Mouse (Mus musculus) hematopoietic stem cell, adult 5-6 weeks (primary cell): ENCODE measurements around the gene Cntnap2. TPM values are rescaled to one million over a fixed set of nuclear protein-coding genes. Genes with fewer than 3 reads are reported as not detected.

Experiments
- ATAC-seq, 2 experiments: fragments of 125-278 bp in 1 of 2; replicated peaks in 1 of 2; 2 replicates each; pipeline ENCODE4 v1.8.0; 2016 to 2017; ENCODE audit warnings: inconsistent platforms in 2 of 2, mild to moderate bottlenecking in 2 of 2, moderate number of reproducible peaks in 2 of 2, low read depth in 1 of 2, moderate TSS enrichment in 1 of 2; ENCODE audit not compliant: low FRiP score in 2 of 2, poor library complexity in 2 of 2, severe bottlenecking in 2 of 2, insufficient read depth in 1 of 2, low TSS enrichment in 1 of 2
- total RNA-seq: library from RNA; stranded (forward); fragments of 172-1452, 232-1000 nt; gene quantifications from 2 replicates; pipeline ENCODE4 v1.2.3, GENCODE M21; 2017

The Cntnap2 gene
- total RNA-seq, 1 experiment from 2014 or later: not detected

DNA sequence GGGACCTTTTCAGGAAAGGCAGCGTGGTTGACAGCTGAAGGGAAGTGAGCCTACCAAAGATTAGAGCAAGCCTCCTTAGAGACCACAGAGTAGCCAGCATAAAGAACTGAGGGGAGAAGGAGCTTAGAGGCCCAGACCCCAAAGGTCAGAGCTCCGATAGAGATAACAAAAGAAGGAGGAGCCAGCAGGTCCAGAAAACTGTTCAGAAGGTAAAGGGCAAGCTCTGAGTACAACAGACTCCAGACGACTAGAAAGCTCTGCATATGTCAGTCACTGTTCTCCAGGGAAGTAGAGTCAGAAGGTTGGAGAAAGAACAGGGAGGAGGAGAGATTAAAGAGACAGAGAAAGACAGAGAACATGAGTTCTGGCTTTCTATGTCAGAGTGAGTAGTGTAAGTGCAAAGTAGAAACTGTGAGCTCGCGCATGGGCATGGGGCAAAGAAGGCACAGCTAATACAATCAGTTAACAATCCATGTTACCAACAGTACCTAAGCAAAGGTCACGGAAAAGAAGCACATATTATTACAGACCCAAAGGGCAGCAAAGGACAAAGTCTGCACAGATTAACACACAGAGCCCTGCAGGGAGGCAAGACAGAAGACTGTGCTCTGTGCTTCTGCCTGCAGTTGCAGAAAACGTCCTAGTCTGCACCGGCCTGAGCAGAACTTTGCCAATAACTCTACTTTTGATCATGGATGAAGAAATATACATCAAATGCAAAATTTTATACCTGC, 2247.1 kb downstream of the Cntnap2 start:
- ATAC-seq: no peak

DNA sequence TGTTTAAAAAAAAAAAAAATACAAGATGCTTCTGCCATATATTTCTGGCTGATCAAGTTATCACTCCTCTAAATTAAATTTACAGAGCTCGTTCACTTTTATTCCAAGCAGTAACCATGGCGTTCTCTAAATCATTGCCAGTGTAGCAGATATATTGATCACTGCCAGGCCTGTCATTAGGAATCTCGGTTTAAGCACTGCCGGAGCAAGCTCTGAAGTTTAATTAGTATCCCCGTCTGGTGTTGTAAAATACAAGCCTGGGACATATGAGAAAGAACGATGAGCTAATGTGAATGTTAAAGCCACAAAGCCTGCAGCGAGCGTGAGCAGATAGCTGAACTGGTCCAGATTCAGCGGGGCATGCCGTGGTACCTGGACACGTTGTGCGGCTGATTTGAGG, 2247.8 kb downstream of the Cntnap2 start:
- no peak for ATAC-seq

- ATAC-seq: 0 out of 4 replicates have a peak, but pooled peaks of 1 of the 2 experiments have one; percentile 37
Observed at GRCm38 (mm10) chr6:47314507-47315334, 2255.6 kb downstream of the Cntnap2 start.

DNA sequence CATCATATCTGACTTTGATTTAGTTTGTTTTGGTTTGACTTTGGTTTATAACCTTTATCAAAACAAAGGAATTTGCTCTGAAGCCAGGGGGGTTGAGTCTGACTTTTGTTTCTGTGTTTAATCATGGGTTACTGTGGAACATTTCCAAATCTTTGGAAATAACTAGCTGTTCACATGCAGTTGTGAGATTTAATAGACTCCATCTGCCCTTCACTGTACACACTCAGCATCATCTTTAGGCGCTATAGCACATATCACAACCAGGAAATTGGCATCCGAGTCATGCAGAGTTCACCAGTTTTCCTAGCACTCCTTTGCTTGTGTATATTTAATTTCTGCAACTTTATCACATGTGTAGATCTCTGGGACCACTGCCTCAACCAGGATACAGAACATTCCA, 2256.3 kb downstream of the Cntnap2 start:
- no peak for ATAC-seq

- ATAC-seq: no peak
Observed at GRCm38 (mm10) chr6:47317253-47317652, 2258.1 kb downstream of the Cntnap2 start.

- ATAC-seq: no peak
Observed at GRCm38 (mm10) chr6:47318705-47319104, 2259.5 kb downstream of the Cntnap2 start.

DNA sequence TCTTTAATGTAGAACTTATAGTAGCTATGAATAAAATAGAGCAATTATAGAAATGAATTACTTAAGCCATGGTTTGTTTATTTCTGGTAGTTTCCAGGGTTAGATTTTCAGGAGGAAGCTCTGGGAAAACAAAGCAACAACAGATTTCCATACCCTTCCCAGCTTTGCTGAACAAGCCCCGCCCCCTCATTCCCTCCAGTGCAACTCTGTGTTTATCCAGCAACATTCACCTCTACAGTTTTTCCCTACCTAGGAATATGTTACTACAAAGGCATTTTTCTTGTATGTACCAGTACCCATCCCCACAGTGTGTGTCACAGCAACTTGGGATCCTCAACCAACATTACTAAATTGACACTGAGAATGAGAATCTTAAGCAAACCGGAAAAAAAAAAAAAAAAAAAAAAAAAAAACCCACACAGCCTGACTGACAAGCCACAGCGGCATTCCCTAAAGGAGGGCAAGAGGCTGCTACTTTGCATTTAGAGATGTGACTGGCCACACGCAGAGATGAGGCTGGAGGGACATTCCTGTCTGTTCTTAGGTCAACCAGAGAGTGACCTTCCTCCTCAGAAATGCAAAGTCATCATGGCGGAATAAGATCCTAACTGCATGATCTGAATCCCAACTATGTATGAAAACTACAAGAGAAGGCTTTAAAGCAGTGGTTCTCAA, 2260.3 kb downstream of the Cntnap2 start:
- ATAC-seq: no peak

GRCm38 (mm10) chr6:47323169-47323835, 2264.1 kb downstream of the Cntnap2 start:
- 0 out of 4 replicates have a peak, but pooled peaks of 1 of the 2 experiments have one; percentile 42 for ATAC-seq

GRCm38 (mm10) chr6:47323886-47324285, 2264.7 kb downstream of the Cntnap2 start:
- no peak for ATAC-seq

DNA sequence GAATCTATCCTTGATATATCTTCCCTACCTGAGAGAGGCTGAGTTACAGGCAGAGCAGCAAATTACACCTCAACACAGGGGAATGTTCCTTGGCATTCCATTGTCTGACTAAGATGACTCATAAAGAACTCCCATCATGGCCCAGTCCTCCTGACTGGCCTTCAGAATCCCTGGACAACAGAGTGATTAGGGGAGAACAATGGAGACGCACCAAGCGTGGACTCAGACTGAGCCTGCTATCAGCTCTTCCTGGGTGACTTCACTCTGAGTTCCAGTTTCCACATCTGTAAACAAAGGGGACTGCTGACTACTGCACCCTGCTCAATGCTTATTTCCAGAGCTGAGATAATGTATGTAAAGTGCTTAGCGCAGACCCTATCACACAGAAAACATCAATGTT, 2269.1 kb downstream of the Cntnap2 start:
- no peak for ATAC-seq

- ATAC-seq: no peak
Observed at GRCm38 (mm10) chr6:47329212-47329611, 2270.1 kb downstream of the Cntnap2 start.

DNA sequence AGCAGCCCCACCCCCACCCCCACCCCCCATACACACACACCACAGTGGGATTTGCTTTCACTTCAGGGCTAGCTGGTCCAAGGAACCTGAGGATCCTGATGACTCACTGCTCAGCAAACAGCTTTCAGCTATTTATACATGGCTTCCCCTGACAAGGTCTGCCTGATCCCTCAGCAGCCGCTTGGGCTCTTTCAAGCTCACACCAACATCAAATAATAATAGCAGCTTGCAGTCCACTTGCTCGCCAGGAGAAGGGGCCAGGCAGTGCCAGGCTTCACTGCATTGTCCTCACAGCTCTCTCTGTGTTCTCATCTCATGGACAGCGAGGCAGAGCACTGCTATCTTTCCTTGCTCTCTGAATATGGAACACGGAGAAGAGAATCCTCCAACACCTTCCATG, 2273.9 kb downstream of the Cntnap2 start:
- no peak for ATAC-seq

DNA sequence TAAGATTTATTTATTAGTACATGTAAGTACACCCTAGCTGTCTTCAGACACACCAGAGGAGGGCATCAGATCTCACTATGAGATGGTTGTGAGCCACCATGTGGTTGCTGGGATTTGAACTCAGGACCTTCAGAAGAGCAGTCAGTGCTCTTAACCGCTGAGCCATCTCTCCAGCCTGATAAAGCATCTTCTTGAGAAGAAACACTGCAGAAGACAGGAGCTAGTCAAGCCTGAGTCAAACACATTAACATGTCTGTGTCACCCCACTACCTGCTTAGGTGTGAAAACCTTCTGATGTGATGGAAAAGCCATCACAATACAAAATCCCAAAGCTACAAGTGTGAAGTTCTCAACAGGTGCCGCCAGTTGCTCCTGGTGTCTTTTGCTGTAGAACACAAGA, 2275.2 kb downstream of the Cntnap2 start:
- ATAC-seq: no peak

- no peak for ATAC-seq
Observed at GRCm38 (mm10) chr6:47337300-47337699, 2278.1 kb downstream of the Cntnap2 start.

DNA sequence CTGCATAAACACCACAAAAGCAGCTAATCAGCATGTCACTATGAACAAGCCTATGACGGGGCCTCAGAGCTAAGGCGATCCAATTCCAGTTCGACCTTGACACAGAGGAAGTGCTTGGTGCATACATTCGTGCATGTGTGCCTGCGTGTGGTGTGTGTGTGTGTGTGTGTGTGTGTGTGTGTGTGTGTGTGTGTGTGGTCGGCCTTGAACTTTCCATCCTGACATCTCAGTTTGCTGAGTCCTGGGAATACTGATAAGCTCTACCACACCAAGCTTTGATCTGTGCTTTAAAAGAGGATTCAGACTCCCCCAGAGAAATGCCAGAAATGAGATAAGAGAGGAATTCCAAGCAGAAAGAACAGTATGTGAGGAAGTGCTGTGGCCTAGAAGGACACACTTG, 2279.0 kb downstream of the Cntnap2 start:
- no peak for ATAC-seq

GRCm38 (mm10) chr6:47340813-47341502, 2281.8 kb downstream of the Cntnap2 start:
- no peak for ATAC-seq

DNA sequence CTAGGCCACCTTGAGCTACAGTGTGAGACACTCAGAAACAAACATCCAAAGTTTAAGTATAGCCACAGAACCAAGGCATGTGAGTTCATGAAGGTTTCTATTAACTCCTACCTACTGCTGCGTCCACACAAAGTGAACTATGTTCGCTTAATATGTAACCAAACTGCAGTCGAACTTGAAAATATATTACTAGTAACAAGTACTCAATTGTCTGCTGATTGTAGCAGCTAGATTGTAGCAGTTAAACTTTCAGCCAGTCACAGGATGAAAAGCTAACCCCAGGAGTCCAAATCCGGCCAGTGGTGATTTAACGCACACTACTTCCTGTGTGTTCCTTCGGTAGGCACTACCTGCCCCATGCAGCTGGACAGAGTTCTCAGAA, 2282.3 kb downstream of the Cntnap2 start:
- ATAC-seq: no peak
